Mouse (Mus musculus) liver, embryonic 11.5 days (tissue): ENCODE data around the gene Ctse. TPM values are rescaled to one million over a fixed set of nuclear protein-coding genes. Genes with fewer than 3 reads are reported as not detected.
A peak's percentile ranks its signal among the peaks of the same experiment; 100 is the strongest.

ENCODE experiments used
- ATAC-seq: fragments of 200-750 bp; cut with Nextera tagmentation; replicated peaks from 2 replicates; pipeline ENCODE4 v1.8.0; 2017; ENCODE audit warnings: moderate number of reproducible peaks, mild to moderate bottlenecking, moderate TSS enrichment, moderate library complexity; ENCODE audit not compliant: low FRiP score
- DNase-seq: peaks from one replicate; pipeline ENCODE4 v3.0.0-alpha.2; 2017; ENCODE audit warnings: low spot score
- H3K27ac ChIP-seq: fragments of 300-500 bp; sonication (generic); 2 replicates; pipeline ENCODE4 v1.5.1; 2014; ENCODE audit warnings: mild to moderate bottlenecking, low read depth, low read length, control low read depth
- H3K27me3 ChIP-seq: fragments of 300-500 bp; sonication (generic); replicated peaks from 2 replicates; pipeline ENCODE4 v1.6.1; 2014; ENCODE audit warnings: low read length, mixed read lengths; ENCODE audit not compliant: control insufficient read depth, insufficient read depth
- H3K36me3 ChIP-seq: fragments of 300-500 bp; sonication (generic); 2 replicates; pipeline ENCODE4 v1.6.1; 2014; ENCODE audit warnings: mild to moderate bottlenecking, low read length, moderate library complexity, mixed read lengths; ENCODE audit not compliant: control insufficient read depth, insufficient read depth
- H3K4me1 ChIP-seq: fragments of 300-500 bp; sonication (generic); replicated peaks from 2 replicates; pipeline ENCODE4 v1.6.1; 2014; ENCODE audit warnings: low read length, mixed read lengths; ENCODE audit not compliant: control insufficient read depth, insufficient read depth
- H3K4me2 ChIP-seq: fragments of 300-500 bp; sonication (generic); 2 replicates; pipeline ENCODE4 v1.6.1; 2014; ENCODE audit warnings: mild to moderate bottlenecking, control low read depth, moderate library complexity
- H3K4me3 ChIP-seq: fragments of 300-500 bp; sonication (generic); 2 replicates; pipeline ENCODE4 v1.5.1; 2014; ENCODE audit warnings: low read depth, low read length, control low read depth
- H3K9ac ChIP-seq: fragments of 300-500 bp; sonication (generic); 2 replicates; pipeline ENCODE4 v1.6.1; 2014; ENCODE audit warnings: low read depth, low read length, control low read depth
- H3K9me3 ChIP-seq: fragments of 300-500 bp; sonication (generic); 2 replicates; pipeline ENCODE4 v1.6.1; 2016; ENCODE audit warnings: low read length, inconsistent platforms, mixed read lengths; ENCODE audit not compliant: control insufficient read depth
- WGBS: fragments of 180-500 bp; shearing (Covaris S2); extraction: QIAGEN DNeasy Blood & Tissue Kit; methylation state at CpG from one replicate; pipeline ENCODE4 v1.1.7; 2014; 5-methylcytosine and 5-hydroxymethylcytosine counted together
- polyA plus RNA-seq: library from polyadenylated mRNA; unstranded; fragments of >200 nt; fragmentation: Nextera tagmentation; extraction: Ambion mirVana; gene quantifications from 2 replicates; pipeline ENCODE4 v1.2.1, GENCODE M21; 2014

The Ctse gene
- polyA plus RNA-seq, 1 experiment from 2014 or later = 9.3 TPM

- WGBS = 42% methylated on average over 4 of the region's 4 CpGs
- DNase-seq = no peak
- no peak overlapping the region for H3K4me2 ChIP-seq
These were observed 61.5 kb downstream of the Ctse start for GRCm38 (mm10) chr1:131699642-131700041.

GRCm38 (mm10) chr1:131700447-131700846 is 62.3 kb downstream of the Ctse start:
- Histone ChIP-seq H3K4me1 (no peaks in the 10 kb centered on the region), H3K9me3 (no peaks in the 10 kb centered on the region), H3K27ac (no peak overlapping the region), H3K9ac (no peak overlapping the region), H3K4me2 (no peak overlapping the region), H3K27me3 (no peaks in the 10 kb centered on the region), H3K4me3 (no peak overlapping the region), H3K36me3 (no peaks in the 10 kb centered on the region)
- WGBS = 60% methylated on average over 5 of the region's 5 CpGs
- ATAC-seq (no peak), DNase-seq (no peak)

More at GRCm38 (mm10) chr1:131699642-131700041, 61.5 kb downstream of the Ctse start:
- ATAC-seq = no peak
- no peak overlapping the region for H3K4me3 ChIP-seq
- H3K27ac ChIP-seq = no peak overlapping the region
- no peak overlapping the region for H3K9ac ChIP-seq
- no peaks in the 10 kb centered on the region for H3K4me1 ChIP-seq
- H3K36me3 ChIP-seq = no peaks in the 10 kb centered on the region
- no peaks in the 10 kb centered on the region for H3K9me3 ChIP-seq
- H3K27me3 ChIP-seq = no peaks in the 10 kb centered on the region

- WGBS = 79% methylated on average over 5 of the region's 5 CpGs
- ATAC-seq = no peak
These were observed 63.3 kb downstream of the Ctse start for GRCm38 (mm10) chr1:131701391-131701790.

GRCm38 (mm10) chr1:131702094-131702766 is 64.1 kb downstream of the Ctse start:
- no peaks in the 10 kb centered on the region for H3K36me3 ChIP-seq
- no peak overlapping the region for H3K27ac ChIP-seq
- H3K4me2 ChIP-seq = no peak overlapping the region
- no peaks in the 10 kb centered on the region for H3K27me3 ChIP-seq
- H3K4me3 ChIP-seq = no peak overlapping the region
- H3K9me3 ChIP-seq = no peaks in the 10 kb centered on the region
- DNase-seq (no peak), ATAC-seq (no peak)
- no peaks in the 10 kb centered on the region for H3K4me1 ChIP-seq
- WGBS = 54% methylated on average over 8 of the region's 8 CpGs
- H3K9ac ChIP-seq = no peak overlapping the region

More at GRCm38 (mm10) chr1:131701391-131701790, 63.3 kb downstream of the Ctse start:
- Histone ChIP-seq H3K27me3 (no peaks in the 10 kb centered on the region), H3K27ac (no peak overlapping the region), H3K4me2 (no peak overlapping the region), H3K4me1 (no peaks in the 10 kb centered on the region), H3K36me3 (no peaks in the 10 kb centered on the region), H3K4me3 (no peak overlapping the region), H3K9ac (no peak overlapping the region), H3K9me3 (no peaks in the 10 kb centered on the region)
- no peak for DNase-seq

GRCm38 (mm10) chr1:131703482-131703881 is 65.4 kb downstream of the Ctse start:
- ATAC-seq (no peak), DNase-seq (no peak)
- Histone ChIP-seq H3K4me2 (no peak overlapping the region), H3K4me1 (no peaks in the 10 kb centered on the region), H3K9ac (no peak overlapping the region), H3K36me3 (no peaks in the 10 kb centered on the region), H3K4me3 (no peak overlapping the region), H3K27me3 (no peaks in the 10 kb centered on the region), H3K27ac (no peak overlapping the region), H3K9me3 (no peaks in the 10 kb centered on the region)
- 82% methylated on average over 2 of the region's 2 CpGs for WGBS

- WGBS = 20% methylated on average over 4 of the region's 4 CpGs
- no peaks in the 10 kb centered on the region for H3K4me1 ChIP-seq
- no peaks in the 10 kb centered on the region for H3K27me3 ChIP-seq
- H3K27ac ChIP-seq = no peak overlapping the region
- H3K4me3 ChIP-seq = no peak overlapping the region
- no peaks in the 10 kb centered on the region for H3K36me3 ChIP-seq
- no peak for DNase-seq
- no peaks in the 10 kb centered on the region for H3K9me3 ChIP-seq
- H3K4me2 ChIP-seq = no peak overlapping the region
- no peak overlapping the region for H3K9ac ChIP-seq
- ATAC-seq = no peak
These were observed 70.2 kb downstream of the Ctse start for GRCm38 (mm10) chr1:131708338-131708737.

- Histone ChIP-seq H3K27me3 (no peaks in the 10 kb centered on the region), H3K4me1 (no peaks in the 10 kb centered on the region), H3K9me3 (no peaks in the 10 kb centered on the region), H3K27ac (no peak overlapping the region), H3K4me3 (no peak overlapping the region), H3K9ac (no peak overlapping the region), H3K36me3 (no peaks in the 10 kb centered on the region), H3K4me2 (no peak overlapping the region)
- no peak for DNase-seq
- WGBS = 76% methylated on average over 10 of the region's 10 CpGs
- no peak for ATAC-seq
These were observed 73.4 kb downstream of the Ctse start for GRCm38 (mm10) chr1:131711518-131711917.

- no peaks in the 10 kb centered on the region for H3K36me3 ChIP-seq
- WGBS = 25% methylated on average over 2 of the region's 2 CpGs
- no peaks in the 10 kb centered on the region for H3K27me3 ChIP-seq
- H3K9me3 ChIP-seq = no peaks in the 10 kb centered on the region
- H3K4me3 ChIP-seq = no peak overlapping the region
- no peak for ATAC-seq
- peak; percentile 53 for DNase-seq
- H3K27ac ChIP-seq = no peak overlapping the region
- H3K9ac ChIP-seq = no peak overlapping the region
- H3K4me1 ChIP-seq = no peaks in the 10 kb centered on the region
- H3K4me2 ChIP-seq = no peak overlapping the region
These were observed 74.3 kb downstream of the Ctse start for GRCm38 (mm10) chr1:131712386-131712785.
